ENCODE assay signal across 8 mouse cellular contexts in genomic region chr3:58882878-58883510, GRCm38 (mm10). TPM values are rescaled to one million over a fixed set of nuclear protein-coding genes. Genes with fewer than 3 reads are reported as not detected.
DNase-seq lines count a peak whose midpoint lies in the region; ATAC-seq and TF ChIP-seq lines count a peak whose summit lies in the region.

No protein-coding gene starts in this region.

- TF ChIP-seq POLR2A in MEL (IDR thresholded peaks at IDR 0.05; ENCODE audit: control insufficient read depth in 1 of 2, insufficient read depth in 1 of 2, low read depth in 1 of 2, low read length in 2 of 2, poor library complexity in 1 of 2), result no peak

- no peaks in the 10 kb centered on the region for H3K79me2 ChIP-seq in MEL (ENCODE audit: control insufficient read depth, insufficient read depth, low read length, poor library complexity)

- 0 out of 2 replicates have a peak overlapping the region, but pooled peaks have one; percentile 33 for H3K27ac ChIP-seq in heart, embryonic 15.5 days
- H3K27ac ChIP-seq in MEL (ENCODE audit: control insufficient read depth, low read depth, low read length), result no peak overlapping the region
- H3K27ac ChIP-seq in midbrain, embryonic 14.5 days (replicated peaks; ENCODE audit: low read depth, low read length), result no peak overlapping the region
- no peak overlapping the region for H3K27ac ChIP-seq in liver, embryonic 11.5 days (ENCODE audit: low read depth, low read length)

- no peak for ATAC-seq in heart, embryonic 15.5 days (replicated peaks; ENCODE audit: insufficient number of reproducible peaks, insufficient read depth, low FRiP score, low read depth)
- ATAC-seq in midbrain, embryonic 14.5 days (ENCODE audit: low FRiP score, low TSS enrichment), result no peak
- ATAC-seq in liver, embryonic 11.5 days (replicated peaks; ENCODE audit: low FRiP score), result no peak

- DNase-seq in heart, adult 9 months (ENCODE audit: low spot score in 2 of 2), result no peak
- DNase-seq in MEL (ENCODE audit: low read depth, low spot score), result peak; percentile 1
- peak; percentile 5 for DNase-seq in fibroblast of lung, adult 2 months (ENCODE audit: low read depth)
- DNase-seq in midbrain, embryonic 14.5 days, result peak; percentile 47
- no peak for DNase-seq in liver, embryonic 11.5 days (ENCODE audit: low spot score)
- DNase-seq in cerebellum, postnatal 14 days, result no peak
- no peak for DNase-seq in kidney, adult 8-10 months

- WGBS in heart, embryonic 15.5 days, result 9% methylated on average over 8 of the region's 8 CpGs
- 26% methylated on average over 8 of the region's 8 CpGs for WGBS in midbrain, embryonic 14.5 days
- WGBS in liver, embryonic 11.5 days, result 18% methylated on average over 8 of the region's 8 CpGs

- no peak for TF ChIP-seq EP300 in MEL (IDR thresholded peaks at IDR 0.05; ENCODE audit: low read depth in 1 of 2, low read length in 2 of 2)

- H3K9ac ChIP-seq in heart, embryonic 15.5 days, result no peak overlapping the region
- no peak overlapping the region for H3K9ac ChIP-seq in MEL (ENCODE audit: control insufficient read depth, low read depth, low read length, poor library complexity, severe bottlenecking)
- H3K9ac ChIP-seq in midbrain, embryonic 14.5 days (replicated peaks; ENCODE audit: low read length), result no peak overlapping the region
- H3K9ac ChIP-seq in liver, embryonic 11.5 days (ENCODE audit: low read depth, low read length), result no peak overlapping the region

- H3K36me3 ChIP-seq in heart, embryonic 15.5 days, result no peaks in the 10 kb centered on the region
- no peaks in the 10 kb centered on the region for H3K36me3 ChIP-seq in MEL (ENCODE audit: control insufficient read depth in 1 of 2, insufficient read depth in 2 of 2, low read length in 2 of 2)
- H3K36me3 ChIP-seq in midbrain, embryonic 14.5 days (ENCODE audit: control insufficient read depth, insufficient read depth, low read length), result no peaks in the 10 kb centered on the region
- no peaks in the 10 kb centered on the region for H3K36me3 ChIP-seq in liver, embryonic 11.5 days (ENCODE audit: control insufficient read depth, insufficient read depth, low read length)

- H3K4me2 ChIP-seq in heart, embryonic 15.5 days, result no peak overlapping the region
- no peak overlapping the region for H3K4me2 ChIP-seq in midbrain, embryonic 14.5 days (ENCODE audit: low read length)
- H3K4me2 ChIP-seq in liver, embryonic 11.5 days, result no peak overlapping the region

- no peak for TF ChIP-seq CTCF in MEL (IDR thresholded peaks at IDR 0.05 in 2 of 3, conservative IDR thresholded peaks at IDR 0.05 in 1 of 3; ENCODE audit: control insufficient read depth in 1 of 3, insufficient read depth in 1 of 3, low read depth in 2 of 3, low read length in 3 of 3, poor library complexity in 1 of 3, severe bottlenecking in 1 of 3)

- H3K4me3 ChIP-seq in heart, embryonic 15.5 days, result no peak overlapping the region
- H3K4me3 ChIP-seq in MEL (ENCODE audit: control insufficient read depth in 1 of 2, insufficient read depth in 1 of 2, low read depth in 2 of 2, low read length in 2 of 2), result no peak overlapping the region
- H3K4me3 ChIP-seq in midbrain, embryonic 14.5 days (replicated peaks; ENCODE audit: low read depth, low read length), result no peak overlapping the region
- H3K4me3 ChIP-seq in liver, embryonic 11.5 days (ENCODE audit: low read depth, low read length), result no peak overlapping the region

- H3K9me3 ChIP-seq in heart, embryonic 15.5 days (replicated peaks), result no peaks in the 10 kb centered on the region
- no peaks in the 10 kb centered on the region for H3K9me3 ChIP-seq in MEL (replicated peaks; ENCODE audit: insufficient read depth, low read length)
- no peaks in the 10 kb centered on the region for H3K9me3 ChIP-seq in midbrain, embryonic 14.5 days (ENCODE audit: control insufficient read depth, low read length)
- no peaks in the 10 kb centered on the region for H3K9me3 ChIP-seq in liver, embryonic 11.5 days (ENCODE audit: control insufficient read depth, low read length)

- TF ChIP-seq RAD21 in MEL (IDR thresholded peaks at IDR 0.05; ENCODE audit: low read depth, low read length), result no peak

- H3K4me1 ChIP-seq in heart, embryonic 15.5 days (replicated peaks), result peaks cover 4% of the 10 kb centered on the region; the same call in 1 of the 2 replicates
- H3K4me1 ChIP-seq in MEL (ENCODE audit: control insufficient read depth in 1 of 2, insufficient read depth in 2 of 2, low read length in 2 of 2), result no peaks in the 10 kb centered on the region
- no peaks in the 10 kb centered on the region for H3K4me1 ChIP-seq in midbrain, embryonic 14.5 days (ENCODE audit: control insufficient read depth, insufficient read depth, low read length)
- no peaks in the 10 kb centered on the region for H3K4me1 ChIP-seq in liver, embryonic 11.5 days (replicated peaks; ENCODE audit: control insufficient read depth, insufficient read depth, low read length)

- no peaks in the 10 kb centered on the region for H3K27me3 ChIP-seq in heart, embryonic 15.5 days
- H3K27me3 ChIP-seq in MEL (ENCODE audit: control insufficient read depth in 1 of 2, insufficient read depth in 2 of 2, low read length in 2 of 2), result peaks cover 0 to 1% of the 10 kb centered on the region in 2 experiments; a peak in 1 of 4 replicates
- no peaks in the 10 kb centered on the region for H3K27me3 ChIP-seq in midbrain, embryonic 14.5 days (ENCODE audit: control insufficient read depth, insufficient read depth, low read length)
- no peaks in the 10 kb centered on the region for H3K27me3 ChIP-seq in liver, embryonic 11.5 days (replicated peaks; ENCODE audit: control insufficient read depth, insufficient read depth, low read length)

TF ChIP-seq in MEL, 35 proteins besides CTCF, POLR2A, EP300 and RAD21:
- TF ChIP-seq SIN3A (IDR thresholded peaks at IDR 0.05; ENCODE audit: low read length) (no peak), MAZ (IDR thresholded peaks at IDR 0.05; ENCODE audit: low read depth, low read length) (no peak), ZNF384 (IDR thresholded peaks at IDR 0.05; ENCODE audit: low read depth, low read length) (no peak), MAX (IDR thresholded peaks at IDR 0.05; ENCODE audit: low read length) (no peak), UBTF (IDR thresholded peaks at IDR 0.05; ENCODE audit: borderline replicate concordance, insufficient read depth, low read depth, low read length) (no peak), KAT2A (conservative IDR thresholded peaks at IDR 0.05; ENCODE audit: low read depth, low read length) (no peak), HCFC1 (IDR thresholded peaks at IDR 0.05; ENCODE audit: low read depth, low read length) (no peak), RCOR1 (IDR thresholded peaks at IDR 0.05; ENCODE audit: low read depth, low read length) (no peak), NRF1 (IDR thresholded peaks at IDR 0.05; ENCODE audit: insufficient read depth, low read depth, low read length, poor library complexity, severe bottlenecking) (no peak), MAFK (IDR thresholded peaks at IDR 0.05; ENCODE audit: borderline replicate concordance, low read depth, low read length) (no peak), ZKSCAN1 (IDR thresholded peaks at IDR 0.05; ENCODE audit: low read depth, low read length) (no peak), E2F4 (IDR thresholded peaks at IDR 0.05; ENCODE audit: borderline replicate concordance, low read depth, low read length) (no peak), USF2 (IDR thresholded peaks at IDR 0.05; ENCODE audit: borderline replicate concordance in 1 of 2, insufficient read depth in 1 of 2, low read depth in 1 of 2, low read length in 2 of 2) (no peak), POLR2AphosphoS2 (IDR thresholded peaks at IDR 0.05; ENCODE audit: low read length) (no peak), MXI1 (IDR thresholded peaks at IDR 0.05; ENCODE audit: low read depth, low read length) (no peak), NELFE (IDR thresholded peaks at IDR 0.05; ENCODE audit: low read depth, low read length) (no peak), MYC (IDR thresholded peaks at IDR 0.05; ENCODE audit: low read depth, low read length) (no peak), CHD1 (IDR thresholded peaks at IDR 0.05; ENCODE audit: low read depth, low read length) (no peak)

RNA-seq across cellular contexts. Expression of gene Clrn1, which starts 2.1 kb away (rescaled TPM):
- 0.15 and 1.3 TPM in 2 replicates for polyA plus RNA-seq in heart, embryonic 15.5 days (2015; fragmentation: Nextera tagmentation; extraction: Ambion mirVana)
- total RNA-seq in MEL (2012; rRNA removed), result not detected in 2 replicates
- polyA plus RNA-seq in MEL (2012; ENCODE audit: insufficient read depth in 1 of 2, insufficient read length in 2 of 2, low read depth in 1 of 2, low replicate concordance in 2 of 2, missing spikeins in 1 of 2), result not detected
- 0.51 and 0.63 TPM in 2 replicates for polyA plus RNA-seq in midbrain, embryonic 14.5 days (2014; fragmentation: Nextera tagmentation; extraction: Ambion mirVana)
- 0.21 and 0.27 TPM in 2 replicates for polyA plus RNA-seq in liver, embryonic 11.5 days (2014; fragmentation: Nextera tagmentation; extraction: Ambion mirVana)

Comparison
In these comparisons a context has a peak if more than half of its experiments do, and no peak if none do; other contexts are left out.
1. DNase-seq: peak in MEL (single experiment), fibroblast of lung, adult 2 months (single experiment) and midbrain, embryonic 14.5 days (single experiment); none in heart, adult 9 months (0 of 2), liver, embryonic 11.5 days (single experiment), cerebellum, postnatal 14 days (0 of 2) and kidney, adult 8-10 months (0 of 2).